Mouse (Mus musculus) spleen, adult 2 months (tissue): ENCODE measurements around the gene Ptpn9. TPM values are rescaled to one million over a fixed set of nuclear protein-coding genes. Genes with fewer than 3 reads are reported as not detected.

Source experiments
- DNase-seq, 2 experiments: peaks; one replicate each; pipeline versions ENCODE4 v3.0.0 to v3.0.0-alpha.2; 2012 to 2021; ENCODE audit warnings: low spot score in 2 of 2, low read depth in 1 of 2
- H3K27ac ChIP-seq: fragments of 200-500 bp; 2 replicates; pipeline ENCODE4 v1.5.1; 2012; ENCODE audit warnings: low read length, inconsistent platforms; ENCODE audit not compliant: insufficient read depth
- H3K27me3 ChIP-seq: fragments of 200-500 bp; 2 replicates; pipeline ENCODE4 v1.6.1; 2012; ENCODE audit warnings: mild to moderate bottlenecking, moderate library complexity, low read length, inconsistent platforms; ENCODE audit not compliant: control insufficient read depth, insufficient read depth
- H3K36me3 ChIP-seq: fragments of 200-500 bp; 2 replicates; pipeline ENCODE4 v1.6.1; 2012; ENCODE audit warnings: mild to moderate bottlenecking, low read length, inconsistent platforms; ENCODE audit not compliant: control insufficient read depth, insufficient read depth
- H3K4me1 ChIP-seq: fragments of 200-500 bp; 2 replicates; pipeline ENCODE4 v1.6.1; 2011; ENCODE audit warnings: inconsistent platforms; ENCODE audit not compliant: control insufficient read depth, insufficient read depth, insufficient read length
- H3K4me3 ChIP-seq: fragments of 200-500 bp; 2 replicates; pipeline ENCODE4 v1.5.1; 2011; ENCODE audit warnings: mild to moderate bottlenecking, inconsistent platforms; ENCODE audit not compliant: insufficient read depth, insufficient read length; ENCODE audit errors: extremely low read depth
- CTCF ChIP-seq: fragments of 200-500 bp; IDR thresholded peaks from 2 replicates; pipeline ENCODE4 v1.5.1; 2011; ENCODE audit warnings: mild to moderate bottlenecking, inconsistent platforms; ENCODE audit not compliant: insufficient read depth, insufficient read length, insufficient replicate concordance; ENCODE audit errors: extremely low read depth
- POLR2A ChIP-seq: fragments of 200-500 bp; IDR thresholded peaks from 2 replicates; pipeline ENCODE4 v1.6.1; 2011; ENCODE audit warnings: low read depth, low read length, inconsistent platforms
- WGBS: fragments of 180-500 bp; shearing (Covaris S2); methylation state at CpG from one replicate; pipeline ENCODE4 v1.1.7; 2018; 5-methylcytosine and 5-hydroxymethylcytosine counted together
- polyA plus RNA-seq: library from polyadenylated mRNA; depleted of rRNA; stranded (reverse); fragments of >200 nt; gene quantifications from 2 replicates; pipeline ENCODE4 v1.2.3, GENCODE M21; 2012; rRNA removed

Ptpn9 gene
- polyA plus RNA-seq, 1 experiment, result 13.1 TPM

DNA sequence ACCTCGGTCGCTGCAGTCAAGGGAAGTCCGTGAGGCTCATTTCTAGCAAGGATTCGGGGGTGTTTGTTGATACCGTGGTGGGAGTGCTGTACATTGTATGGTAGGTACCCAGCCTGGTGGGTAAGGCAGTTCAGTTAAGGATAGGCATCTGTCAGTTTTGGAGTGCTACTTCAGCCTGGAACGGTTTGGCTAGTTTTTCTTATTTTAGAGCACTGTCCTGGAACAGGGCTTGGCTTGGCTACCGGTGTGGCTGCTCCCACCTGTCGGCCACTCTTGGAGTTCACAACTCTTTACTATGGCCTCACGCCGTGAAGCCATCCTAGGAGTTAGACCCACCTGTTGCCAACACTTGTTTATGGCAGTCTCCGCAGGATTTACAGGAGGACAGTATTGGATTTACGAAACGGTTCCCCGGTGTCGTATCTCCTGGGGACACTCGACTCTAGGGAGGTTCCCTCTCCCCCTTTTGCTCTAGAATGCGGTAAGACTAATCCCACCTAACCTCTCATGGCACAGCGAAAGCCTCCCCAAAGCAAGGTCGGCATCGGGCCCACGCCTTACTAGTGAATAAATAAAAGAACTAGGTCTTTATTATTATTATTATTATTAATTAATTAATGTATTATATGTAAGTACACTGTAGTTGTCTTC is 79.6 kb downstream of the Ptpn9 start:
- no peak for TF ChIP-seq POLR2A
- no peak for TF ChIP-seq CTCF
- WGBS, result 6% methylated on average over 21 of the region's 21 CpGs
- peak in 1 of 2 experiments; percentile 13 for DNase-seq
- Histone ChIP-seq H3K4me3 (peak overlapping the region; percentile 62), H3K27me3 (no peaks in the 10 kb centered on the region), H3K4me1 (peaks cover 5% of the 10 kb centered on the region; the same call in 1 of the 2 replicates), H3K36me3 (no peaks in the 10 kb centered on the region), H3K27ac (peak overlapping the region; percentile 86)

GRCm38 (mm10) chr9:57074822-57075603 is 80.3 kb downstream of the Ptpn9 start:
- Histone ChIP-seq H3K4me1 (peaks cover 5% of the 10 kb centered on the region; the same call in 1 of the 2 replicates), H3K27me3 (no peaks in the 10 kb centered on the region), H3K4me3 (peak overlapping the region; percentile 57), H3K27ac (peak overlapping the region; percentile 85), H3K36me3 (no peaks in the 10 kb centered on the region)
- DNase-seq, result peak; percentile 63 to 67
- TF ChIP-seq POLR2A (no peak), CTCF (no peak)
- WGBS, result 9% methylated on average over 17 of the region's 17 CpGs

- peak overlapping the region; percentile 91 for H3K4me3 ChIP-seq
- peak overlapping the region; percentile 85 for H3K27ac ChIP-seq
- peaks cover 5% of the 10 kb centered on the region; the same call in 1 of the 2 replicates for H3K4me1 ChIP-seq
- DNase-seq, result peak; percentile 99
- no peaks in the 10 kb centered on the region for H3K27me3 ChIP-seq
- under 1% methylated on average over 43 of the region's 43 CpGs for WGBS
- H3K36me3 ChIP-seq, result no peaks in the 10 kb centered on the region
- TF ChIP-seq POLR2A (peak; percentile 19), CTCF (no peak)
Measured at GRCm38 (mm10) chr9:57075681-57076381, 81.1 kb downstream of the Ptpn9 start.

GRCm38 (mm10) chr9:57076701-57077660 is 82.3 kb downstream of the Ptpn9 start:
- H3K4me1 ChIP-seq, result peaks cover 5% of the 10 kb centered on the region; the same call in 1 of the 2 replicates
- H3K4me3 ChIP-seq, result peak overlapping the region; percentile 91
- 0 out of 2 replicates have a peak, but pooled peaks cover 2% of the 10 kb centered on the region for H3K36me3 ChIP-seq
- 1% methylated on average over 61 of the region's 72 CpGs for WGBS
- no peaks in the 10 kb centered on the region for H3K27me3 ChIP-seq
- TF ChIP-seq CTCF, result no peak
- no peak for TF ChIP-seq POLR2A
- peak overlapping the region; percentile 98 for H3K27ac ChIP-seq
- peak; percentile 80 to 85 for DNase-seq

- no peak for DNase-seq
Measured at GRCm38 (mm10) chr9:57082236-57082635, 87.5 kb downstream of the Ptpn9 start.

More at GRCm38 (mm10) chr9:57082236-57082635, 87.5 kb downstream of the Ptpn9 start:
- Histone ChIP-seq H3K27me3 (no peaks in the 10 kb centered on the region), H3K27ac (no peak overlapping the region), H3K4me1 (peaks cover 1% of the 10 kb centered on the region; the same call in 1 of the 2 replicates), H3K36me3 (peaks cover 7% of the 10 kb centered on the region), H3K4me3 (no peak overlapping the region)
- TF ChIP-seq POLR2A (no peak), CTCF (no peak)
- 91% methylated on average over 3 of the region's 3 CpGs for WGBS

Other genes with a start within 250 kb of the Ptpn9 start
- 6.7 and 8.1 TPM in 2 replicates for gene Lingo1, start 198.5 kb upstream of the Ptpn9 start, polyA plus RNA-seq
- 0.28 and 0.29 TPM in 2 replicates for gene Odf3l1, start 130.2 kb upstream of the Ptpn9 start, polyA plus RNA-seq
- gene Cspg4, start 129.9 kb upstream of the Ptpn9 start, polyA plus RNA-seq, result 1.3 TPM in 2 replicates
- gene Snx33, start 66.6 kb upstream of the Ptpn9 start, polyA plus RNA-seq, result 8.6 and 9.0 TPM in 2 replicates
- gene Imp3, start 57.4 kb upstream of the Ptpn9 start, polyA plus RNA-seq, result 167 and 283 TPM in 2 replicates
- 2.8 and 3.7 TPM in 2 replicates for gene Snupn, start 44.0 kb upstream of the Ptpn9 start, polyA plus RNA-seq
- gene Sin3a, start 77.1 kb downstream of the Ptpn9 start, polyA plus RNA-seq, result 83.3 and 98.2 TPM in 2 replicates
- 170 and 183 TPM in 2 replicates for gene Man2c1, start 135.8 kb downstream of the Ptpn9 start, polyA plus RNA-seq
- gene Neil1, start 153.4 kb downstream of the Ptpn9 start, polyA plus RNA-seq, result 11.5 and 14.7 TPM in 2 replicates
- 142 and 207 TPM in 2 replicates for gene Commd4, start 163.4 kb downstream of the Ptpn9 start, polyA plus RNA-seq
- not detected in 2 replicates for gene Trcg1, start 241.6 kb downstream of the Ptpn9 start, polyA plus RNA-seq